Mouse (Mus musculus) E14TG2a.4 (cell line): ENCODE results near the gene Fam243.

Experiments used
- H3K27me3 ChIP-seq: 2 replicates; pipeline ENCODE4 v1.6.1; 2014; ENCODE audit warnings: low read length, control low read depth; ENCODE audit not compliant: insufficient read depth
- H3K36me3 ChIP-seq: 2 replicates; pipeline ENCODE4 v1.6.1; 2014; ENCODE audit warnings: low read length, control low read depth; ENCODE audit not compliant: insufficient read depth
- H3K4me1 ChIP-seq: replicated peaks from 2 replicates; pipeline ENCODE4 v1.6.1; 2014; ENCODE audit warnings: low read depth, low read length, control low read depth
- H3K4me3 ChIP-seq: replicated peaks from 2 replicates; pipeline ENCODE4 v1.5.1; 2014; ENCODE audit warnings: mild to moderate bottlenecking, low read length
- H3K9me3 ChIP-seq: 2 replicates; pipeline ENCODE4 v1.6.1; 2014; ENCODE audit warnings: low read length, control low read depth
- CTCF ChIP-seq: conservative IDR thresholded peaks from 2 replicates; pipeline ENCODE4 v1.5.1; 2014; ENCODE audit warnings: low read length
- NANOG ChIP-seq: IDR thresholded peaks from 2 replicates; pipeline ENCODE4 v1.6.1; 2014; ENCODE audit warnings: borderline replicate concordance, low read length, mixed read lengths
- POU5F1 ChIP-seq: IDR thresholded peaks from 2 replicates; pipeline ENCODE4 v1.6.1; 2014; ENCODE audit warnings: low read length, borderline replicate concordance

Fam243 gene

GRCm38 (mm10) chr16:92355366-92355765 lies 34.1 kb upstream of the Fam243 start:
- Histone ChIP-seq H3K9me3 (no peaks in the 10 kb centered on the region), H3K4me3 (no peak overlapping the region), H3K4me1 (peaks cover 20% of the 10 kb centered on the region), H3K36me3 (no peaks in the 10 kb centered on the region), H3K27me3 (peaks cover 61% of the 10 kb centered on the region)
- TF ChIP-seq CTCF = no peak
- no peak for TF ChIP-seq NANOG
- no peak for TF ChIP-seq POU5F1

- TF ChIP-seq CTCF (no peak), POU5F1 (no peak), NANOG (no peak)
- no peak overlapping the region for H3K4me3 ChIP-seq
- no peaks in the 10 kb centered on the region for H3K9me3 ChIP-seq
- H3K4me1 ChIP-seq = peaks cover 16% of the 10 kb centered on the region
- no peaks in the 10 kb centered on the region for H3K36me3 ChIP-seq
- peaks cover 70% of the 10 kb centered on the region for H3K27me3 ChIP-seq
These were observed 32.7 kb upstream of the Fam243 start for GRCm38 (mm10) chr16:92353897-92354296.

- H3K4me1 ChIP-seq = peaks cover 18% of the 10 kb centered on the region
- no peak overlapping the region for H3K4me3 ChIP-seq
- H3K9me3 ChIP-seq = no peaks in the 10 kb centered on the region
- H3K27me3 ChIP-seq = peaks cover 74% of the 10 kb centered on the region
- TF ChIP-seq CTCF = no peak
- TF ChIP-seq POU5F1 = no peak
- TF ChIP-seq NANOG = no peak
- H3K36me3 ChIP-seq = no peaks in the 10 kb centered on the region
These were observed 32.1 kb upstream of the Fam243 start for GRCm38 (mm10) chr16:92353295-92353694.

- Histone ChIP-seq H3K9me3 (no peaks in the 10 kb centered on the region), H3K4me1 (peaks cover 11% of the 10 kb centered on the region), H3K4me3 (no peak overlapping the region), H3K36me3 (no peaks in the 10 kb centered on the region), H3K27me3 (peaks cover 59% of the 10 kb centered on the region)
- TF ChIP-seq POU5F1 (no peak), CTCF (no peak), NANOG (no peak)
These were observed 27.7 kb upstream of the Fam243 start for GRCm38 (mm10) chr16:92348941-92349340.

- H3K4me1 ChIP-seq = peaks cover 14% of the 10 kb centered on the region
- H3K27me3 ChIP-seq = peaks cover 49% of the 10 kb centered on the region
- no peak for TF ChIP-seq CTCF
- no peak for TF ChIP-seq POU5F1
- TF ChIP-seq NANOG = no peak
- H3K9me3 ChIP-seq = no peaks in the 10 kb centered on the region
- no peaks in the 10 kb centered on the region for H3K36me3 ChIP-seq
- no peak overlapping the region for H3K4me3 ChIP-seq
These were observed 25.2 kb upstream of the Fam243 start for GRCm38 (mm10) chr16:92346297-92346916.

- H3K4me3 ChIP-seq = no peak overlapping the region
- no peaks in the 10 kb centered on the region for H3K9me3 ChIP-seq
- H3K4me1 ChIP-seq = peaks cover 26% of the 10 kb centered on the region
- H3K27me3 ChIP-seq = peaks cover 42% of the 10 kb centered on the region
- TF ChIP-seq NANOG (no peak), POU5F1 (no peak), CTCF (no peak)
- H3K36me3 ChIP-seq = no peaks in the 10 kb centered on the region
These were observed 23.9 kb upstream of the Fam243 start for GRCm38 (mm10) chr16:92345177-92345576.

GRCm38 (mm10) chr16:92340612-92341511 lies 19.6 kb upstream of the Fam243 start:
- Histone ChIP-seq H3K4me1 (peaks cover 35% of the 10 kb centered on the region), H3K27me3 (peaks cover 25% of the 10 kb centered on the region), H3K36me3 (no peaks in the 10 kb centered on the region), H3K9me3 (0 out of 2 replicates have a peak, but pooled peaks cover 2% of the 10 kb centered on the region), H3K4me3 (peak overlapping the region; percentile 63)
- TF ChIP-seq NANOG (no peak), CTCF (peak; percentile 70), POU5F1 (0 out of 2 replicates have a peak, but pooled peaks have one; percentile 7)

GRCm38 (mm10) chr16:92336280-92336679 lies 15.0 kb upstream of the Fam243 start:
- Histone ChIP-seq H3K9me3 (0 out of 2 replicates have a peak, but pooled peaks cover 2% of the 10 kb centered on the region), H3K4me1 (peaks cover 50% of the 10 kb centered on the region), H3K27me3 (peaks cover 28% of the 10 kb centered on the region), H3K36me3 (no peaks in the 10 kb centered on the region), H3K4me3 (no peak overlapping the region)
- TF ChIP-seq CTCF (peak; percentile 85), NANOG (no peak)
